Mouse (Mus musculus): ENCODE data around the gene Trim41. TPM values are rescaled to one million over a fixed set of nuclear protein-coding genes. Genes with fewer than 3 reads are reported as not detected.
A peak's percentile ranks its signal among the peaks of the same experiment; 100 is the strongest.

Trim41 gene
- polyA plus RNA-seq, 1 experiment from 2014 or later, result 6.4 TPM

GRCm38 (mm10) chr11:48808737-48809433, 8.3 kb downstream of the Trim41 start:
- Histone ChIP-seq H3K27me3 (ENCODE audit: control insufficient read depth, insufficient read depth, low read depth, low read length) (no peaks in the 10 kb centered on the region), H3K9ac (ENCODE audit: low read length) (no peak overlapping the region), H3K4me3 (ENCODE audit: low read length) (no peak overlapping the region), H3K9me3 (ENCODE audit: control insufficient read depth, low read length) (no peaks in the 10 kb centered on the region), H3K4me2 (ENCODE audit: low read depth, low read length) (no peak overlapping the region), H3K27ac (ENCODE audit: low read length) (no peak overlapping the region), H3K4me1 (replicated peaks; ENCODE audit: control insufficient read depth, insufficient read depth, low read length) (no peaks in the 10 kb centered on the region), H3K36me3 (ENCODE audit: control insufficient read depth, insufficient read depth, low read length) (peaks cover 70% of the 10 kb centered on the region)
- no peak for ATAC-seq (ENCODE audit: low read depth)
- 59% methylated on average over 16 of the region's 16 CpGs for WGBS

GRCm38 (mm10) chr11:48808304-48808646, 8.9 kb downstream of the Trim41 start:
- no peaks in the 10 kb centered on the region for H3K9me3 ChIP-seq (ENCODE audit: control insufficient read depth, low read length)
- ATAC-seq (ENCODE audit: low read depth), result no peak
- H3K27me3 ChIP-seq (ENCODE audit: control insufficient read depth, insufficient read depth, low read depth, low read length), result no peaks in the 10 kb centered on the region
- H3K27ac ChIP-seq (ENCODE audit: low read length), result no peak overlapping the region
- no peak overlapping the region for H3K9ac ChIP-seq (ENCODE audit: low read length)
- H3K4me3 ChIP-seq (ENCODE audit: low read length), result no peak overlapping the region
- H3K4me2 ChIP-seq (ENCODE audit: low read depth, low read length), result no peak overlapping the region
- peaks cover 76% of the 10 kb centered on the region for H3K36me3 ChIP-seq (ENCODE audit: control insufficient read depth, insufficient read depth, low read length)
- H3K4me1 ChIP-seq (replicated peaks; ENCODE audit: control insufficient read depth, insufficient read depth, low read length), result no peaks in the 10 kb centered on the region

GRCm38 (mm10) chr11:48807563-48808303, 9.4 kb downstream of the Trim41 start:
- H3K9me3 ChIP-seq (ENCODE audit: control insufficient read depth, low read length), result no peaks in the 10 kb centered on the region
- peak; percentile 14; the same call in 1 of the 2 replicates for ATAC-seq (ENCODE audit: low read depth)
- 57% methylated on average over 14 of the region's 14 CpGs for WGBS
- H3K27ac ChIP-seq (ENCODE audit: low read length), result no peak overlapping the region
- no peak overlapping the region for H3K4me2 ChIP-seq (ENCODE audit: low read depth, low read length)
- no peak overlapping the region for H3K9ac ChIP-seq (ENCODE audit: low read length)
- no peaks in the 10 kb centered on the region for H3K4me1 ChIP-seq (replicated peaks; ENCODE audit: control insufficient read depth, insufficient read depth, low read length)
- H3K27me3 ChIP-seq (ENCODE audit: control insufficient read depth, insufficient read depth, low read depth, low read length), result no peaks in the 10 kb centered on the region
- H3K36me3 ChIP-seq (ENCODE audit: control insufficient read depth, insufficient read depth, low read length), result peaks cover 81% of the 10 kb centered on the region
- no peak overlapping the region for H3K4me3 ChIP-seq (ENCODE audit: low read length)

GRCm38 (mm10) chr11:48806856-48807562, 10.1 kb downstream of the Trim41 start:
- Histone ChIP-seq H3K9ac (ENCODE audit: low read length) (no peak overlapping the region), H3K36me3 (ENCODE audit: control insufficient read depth, insufficient read depth, low read length) (peaks cover 76% of the 10 kb centered on the region), H3K4me1 (replicated peaks; ENCODE audit: control insufficient read depth, insufficient read depth, low read length) (peaks cover 4% of the 10 kb centered on the region), H3K9me3 (ENCODE audit: control insufficient read depth, low read length) (no peaks in the 10 kb centered on the region), H3K27me3 (ENCODE audit: control insufficient read depth, insufficient read depth, low read depth, low read length) (no peaks in the 10 kb centered on the region), H3K27ac (ENCODE audit: low read length) (no peak overlapping the region), H3K4me2 (ENCODE audit: low read depth, low read length) (no peak overlapping the region), H3K4me3 (ENCODE audit: low read length) (no peak overlapping the region)
- ATAC-seq (ENCODE audit: low read depth), result peak; percentile 44; the same call in 1 of the 2 replicates
- WGBS, result 56% methylated on average over 21 of the region's 21 CpGs

GRCm38 (mm10) chr11:48804922-48805321, 12.2 kb downstream of the Trim41 start:
- H3K9me3 ChIP-seq (ENCODE audit: control insufficient read depth, low read length), result no peaks in the 10 kb centered on the region
- no peak overlapping the region for H3K4me3 ChIP-seq (ENCODE audit: low read length)
- no peak overlapping the region for H3K27ac ChIP-seq (ENCODE audit: low read length)
- peaks cover 11% of the 10 kb centered on the region for H3K4me1 ChIP-seq (replicated peaks; ENCODE audit: control insufficient read depth, insufficient read depth, low read length)
- no peak overlapping the region for H3K4me2 ChIP-seq (ENCODE audit: low read depth, low read length)
- H3K27me3 ChIP-seq (ENCODE audit: control insufficient read depth, insufficient read depth, low read depth, low read length), result no peaks in the 10 kb centered on the region
- no peak overlapping the region for H3K9ac ChIP-seq (ENCODE audit: low read length)
- no peak for ATAC-seq (ENCODE audit: low read depth)
- 69% methylated on average over 2 of the region's 2 CpGs for WGBS
- H3K36me3 ChIP-seq (ENCODE audit: control insufficient read depth, insufficient read depth, low read length), result peaks cover 61% of the 10 kb centered on the region

- Histone ChIP-seq H3K9me3 (ENCODE audit: control insufficient read depth, low read length) (no peaks in the 10 kb centered on the region), H3K9ac (ENCODE audit: low read length) (no peak overlapping the region), H3K36me3 (ENCODE audit: control insufficient read depth, insufficient read depth, low read length) (peaks cover 58% of the 10 kb centered on the region), H3K4me3 (ENCODE audit: low read length) (no peak overlapping the region), H3K4me2 (ENCODE audit: low read depth, low read length) (no peak overlapping the region), H3K27ac (ENCODE audit: low read length) (no peak overlapping the region), H3K27me3 (ENCODE audit: control insufficient read depth, insufficient read depth, low read depth, low read length) (no peaks in the 10 kb centered on the region), H3K4me1 (replicated peaks; ENCODE audit: control insufficient read depth, insufficient read depth, low read length) (peaks cover 12% of the 10 kb centered on the region)
- no peak for ATAC-seq (ENCODE audit: low read depth)
- WGBS, result 94% methylated on average over 2 of the region's 2 CpGs
These were observed 13.2 kb downstream of the Trim41 start for GRCm38 (mm10) chr11:48803988-48804387.

- Histone ChIP-seq H3K27me3 (ENCODE audit: control insufficient read depth, insufficient read depth, low read depth, low read length) (no peaks in the 10 kb centered on the region), H3K4me2 (ENCODE audit: low read depth, low read length) (peak overlapping the region; percentile 95), H3K4me1 (replicated peaks; ENCODE audit: control insufficient read depth, insufficient read depth, low read length) (peaks cover 17% of the 10 kb centered on the region), H3K27ac (ENCODE audit: low read length) (no peak overlapping the region), H3K9me3 (ENCODE audit: control insufficient read depth, low read length) (no peaks in the 10 kb centered on the region), H3K4me3 (ENCODE audit: low read length) (peak overlapping the region; percentile 88), H3K9ac (ENCODE audit: low read length) (peak overlapping the region; percentile 91), H3K36me3 (ENCODE audit: control insufficient read depth, insufficient read depth, low read length) (peaks cover 40% of the 10 kb centered on the region)
- ATAC-seq (ENCODE audit: low read depth), result no peak
- WGBS, result 61% methylated on average over 17 of the region's 17 CpGs
These were observed 15.1 kb downstream of the Trim41 start for GRCm38 (mm10) chr11:48801831-48802772.

GRCm38 (mm10) chr11:48799921-48800701, 17.0 kb downstream of the Trim41 start, which contains the start of gene Rack1:
Gene Rack1 (plus strand): TSS chr11:48800332.
- peak within 1 kb of the TSS; percentile 95 for H3K4me2 ChIP-seq (ENCODE audit: low read depth, low read length)
- H3K9me3 ChIP-seq (ENCODE audit: control insufficient read depth, low read length), result no peaks in the 10 kb centered on the region
- WGBS, result under 1% methylated on average over 47 of the region's 47 CpGs
- no peaks in the 10 kb centered on the region for H3K27me3 ChIP-seq (ENCODE audit: control insufficient read depth, insufficient read depth, low read depth, low read length)
- peak within 1 kb of the TSS; percentile 88 for H3K4me3 ChIP-seq (ENCODE audit: low read length)
- peak within 1 kb of the TSS; percentile 100 for H3K27ac ChIP-seq (ENCODE audit: low read length)
- H3K9ac ChIP-seq (ENCODE audit: low read length), result peak within 1 kb of the TSS; percentile 91
- peaks cover 23% of the 10 kb centered on the region for H3K36me3 ChIP-seq (ENCODE audit: control insufficient read depth, insufficient read depth, low read length)
- peaks cover 17% of the 10 kb centered on the region for H3K4me1 ChIP-seq (replicated peaks; ENCODE audit: control insufficient read depth, insufficient read depth, low read length)
- peak; percentile 93 for ATAC-seq (ENCODE audit: low read depth)
